Mouse (Mus musculus): ENCODE data around the gene Dhx15.

Gene Dhx15

DNA sequence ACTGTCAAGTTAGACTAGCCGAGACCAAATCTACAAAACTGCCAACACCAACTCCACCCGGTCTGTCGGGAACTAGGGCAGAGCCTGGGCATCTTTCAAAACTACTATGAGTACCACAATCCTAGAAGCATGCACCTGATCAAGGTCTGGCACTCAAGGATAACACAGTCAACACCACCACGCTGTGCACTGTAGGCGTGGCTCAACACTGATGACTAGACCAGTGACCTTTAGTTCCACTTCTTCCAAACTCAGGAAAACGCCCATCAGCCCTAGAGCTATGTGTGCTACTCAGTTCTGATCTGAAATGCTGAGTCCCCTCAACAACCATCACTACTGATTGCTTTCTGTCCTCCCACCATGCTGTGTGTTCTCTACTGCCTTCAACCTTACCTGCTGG is 44.6 kb downstream of the Dhx15 start:
- DNase-seq (ENCODE audit: low spot score in 2 of 2), result no peak

GRCm38 (mm10) chr5:52141936-52142335 is 48.4 kb downstream of the Dhx15 start:
- DNase-seq (ENCODE audit: low spot score in 2 of 2), result no peak

- no peak for DNase-seq (ENCODE audit: low spot score in 2 of 2)
Measured at GRCm38 (mm10) chr5:52138819-52139218, 51.5 kb downstream of the Dhx15 start.

GRCm38 (mm10) chr5:52138134-52138533 is 52.2 kb downstream of the Dhx15 start:
- DNase-seq (ENCODE audit: low spot score in 2 of 2), result no peak

DNA sequence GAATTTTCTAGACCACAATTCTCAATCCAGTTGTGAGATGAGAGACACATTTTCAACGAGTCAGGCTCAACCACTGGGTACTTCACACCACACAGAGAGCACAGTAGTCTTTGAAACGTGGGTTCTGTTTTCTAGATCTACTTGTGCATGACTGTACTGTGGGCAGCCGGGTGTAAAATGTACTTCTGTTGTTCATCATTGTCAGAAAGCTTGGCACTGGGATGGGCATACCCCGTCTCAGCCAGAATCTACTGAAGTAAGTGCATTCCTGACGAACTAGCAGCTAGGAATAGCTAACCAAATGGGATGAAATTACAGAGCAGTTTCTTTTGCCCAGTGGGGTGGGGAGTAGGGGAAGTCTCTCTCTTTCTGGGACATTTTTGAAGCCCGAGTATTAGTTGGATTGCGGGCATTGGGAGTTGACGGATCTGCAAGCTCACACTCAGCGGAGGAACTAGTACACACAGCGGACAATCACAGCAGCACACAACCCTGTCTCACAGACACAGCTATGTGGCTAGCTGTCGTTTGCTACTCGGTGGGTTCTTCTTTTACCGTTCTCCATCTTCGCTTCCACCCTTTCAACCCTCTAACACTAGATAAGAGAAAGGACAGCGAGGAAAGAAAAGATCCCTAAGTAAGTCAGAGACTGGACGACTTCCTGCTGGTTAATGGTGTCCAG is 54.7 kb downstream of the Dhx15 start:
- DNase-seq (ENCODE audit: low spot score in 2 of 2), result no peak

DNA sequence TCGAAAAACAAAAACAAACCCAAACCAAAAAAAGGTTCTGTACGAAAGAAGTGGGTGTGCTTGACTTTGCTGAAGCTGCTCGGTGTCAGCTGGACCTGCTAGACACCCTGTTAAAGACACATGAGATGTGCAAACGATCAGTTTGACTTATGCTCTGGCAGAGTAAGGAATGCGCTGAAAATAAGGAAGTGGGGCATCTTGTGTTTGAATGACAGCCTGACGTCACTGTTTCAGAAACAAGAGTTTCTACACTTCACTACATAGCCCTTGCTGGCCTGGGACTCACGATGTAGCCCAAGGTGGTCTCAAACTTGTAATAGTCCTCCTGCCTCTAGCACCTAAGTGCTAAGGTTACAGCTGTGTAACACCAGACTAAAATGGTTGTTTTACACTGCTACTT is 57.5 kb downstream of the Dhx15 start:
- no peak for DNase-seq (ENCODE audit: low spot score in 2 of 2)

- peak in 1 of 2 experiments; percentile 28 for DNase-seq (ENCODE audit: low spot score in 2 of 2)
Measured at GRCm38 (mm10) chr5:52132092-52132491, 58.2 kb downstream of the Dhx15 start.

DNA sequence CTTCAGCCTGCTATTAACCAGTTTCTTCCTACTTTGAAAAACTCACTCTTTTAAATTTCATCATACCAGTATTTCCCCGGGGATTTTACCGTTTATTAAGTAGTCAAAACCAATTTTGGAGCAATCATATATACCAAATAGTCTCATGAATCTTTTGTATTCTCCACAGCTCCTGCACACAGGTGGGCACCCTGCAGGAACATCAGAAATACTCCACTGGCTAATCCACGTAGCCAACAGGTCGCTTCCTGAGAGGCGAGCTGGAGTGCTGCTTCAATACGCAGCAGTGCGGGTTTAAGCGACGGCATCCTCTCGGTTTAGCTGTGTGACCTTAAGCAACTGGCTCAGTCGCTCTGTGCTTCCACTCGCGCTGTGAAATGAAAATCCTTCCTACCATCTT is 58.9 kb downstream of the Dhx15 start:
- no peak for DNase-seq (ENCODE audit: low spot score in 2 of 2)

DNA sequence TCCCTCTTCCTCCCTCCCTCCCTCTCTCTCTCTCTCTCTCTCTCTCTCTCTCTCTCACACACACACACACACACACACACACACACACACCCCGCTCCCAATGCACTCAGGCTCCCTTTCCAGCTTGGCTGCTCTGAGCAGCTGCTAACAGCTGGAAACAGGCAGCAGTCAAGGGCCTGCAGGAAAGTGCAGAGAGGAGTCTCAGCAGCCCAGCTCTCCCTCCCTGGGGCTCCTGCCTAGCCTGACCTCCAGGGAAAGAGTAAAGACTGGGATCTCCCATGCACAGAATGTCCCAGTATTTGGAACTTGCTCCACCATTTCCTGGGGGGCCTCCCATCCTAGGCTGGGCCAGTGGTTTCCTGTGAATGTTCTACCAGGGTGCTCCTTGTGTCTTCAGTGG is 59.8 kb downstream of the Dhx15 start:
- no peak for DNase-seq (ENCODE audit: low spot score in 2 of 2)

GRCm38 (mm10) chr5:52126263-52126662 is 64.1 kb downstream of the Dhx15 start:
- DNase-seq (ENCODE audit: low spot score in 2 of 2), result no peak

DNA sequence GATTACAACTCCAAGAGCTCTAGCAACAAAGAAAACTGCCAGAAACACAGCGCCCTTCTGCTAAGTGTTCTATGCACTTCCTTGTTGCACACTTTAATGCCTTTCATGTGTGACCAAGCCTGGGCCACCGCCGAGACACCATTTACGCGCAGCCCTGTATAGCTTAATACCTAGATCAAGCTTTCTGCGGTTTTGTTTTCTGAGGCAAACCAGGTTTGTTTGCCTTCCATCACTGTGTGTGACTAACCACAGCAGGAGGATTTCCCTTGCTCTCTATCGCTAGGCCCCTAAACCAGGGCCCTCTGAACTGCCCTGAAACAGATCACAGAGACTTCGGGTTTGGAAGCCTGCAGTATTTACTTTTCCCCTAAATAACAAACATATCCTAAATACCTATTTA is 64.5 kb downstream of the Dhx15 start:
- no peak for DNase-seq (ENCODE audit: low spot score in 2 of 2)

DNA sequence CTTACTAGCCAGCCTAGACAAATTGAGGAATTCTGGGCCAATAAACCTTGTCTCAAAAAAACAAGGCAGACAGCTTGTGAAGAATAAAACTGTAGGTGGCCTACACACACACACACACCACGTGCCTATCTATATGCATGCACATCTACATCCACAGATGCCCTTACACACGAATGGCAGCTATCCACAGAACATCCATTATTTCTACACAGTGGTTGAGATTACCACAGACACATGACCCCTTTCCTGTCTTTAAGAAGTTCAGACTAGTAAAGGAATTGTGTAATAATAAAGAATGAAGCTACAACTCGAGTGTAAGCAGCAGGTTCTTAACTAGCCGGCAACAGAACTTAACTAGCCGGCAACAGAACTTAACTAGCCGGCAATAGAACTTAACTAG is 68.2 kb downstream of the Dhx15 start:
- DNase-seq (ENCODE audit: low spot score in 2 of 2), result no peak

- DNase-seq (ENCODE audit: low spot score in 2 of 2), result no peak
Measured at GRCm38 (mm10) chr5:52119822-52120221, 70.5 kb downstream of the Dhx15 start.

DNA sequence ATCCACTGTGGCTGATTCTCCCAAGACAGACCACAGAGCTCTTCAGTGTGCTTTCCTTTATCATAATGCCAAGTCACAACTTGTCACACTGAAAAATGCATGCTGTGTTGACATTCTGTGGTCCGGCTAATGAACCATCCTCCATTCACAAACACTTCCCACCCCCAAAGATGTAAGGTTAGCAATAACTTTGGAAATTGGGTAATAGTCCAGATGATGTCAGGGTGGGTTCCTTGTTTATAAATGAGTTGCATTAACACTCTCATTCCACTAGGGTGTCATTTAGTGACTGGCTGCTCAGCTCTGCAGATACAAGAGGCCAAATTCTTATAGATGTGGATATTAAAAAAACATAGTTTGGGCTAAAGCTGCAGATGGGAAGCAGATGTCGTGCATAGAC is 71.1 kb downstream of the Dhx15 start:
- DNase-seq (ENCODE audit: low spot score in 2 of 2), result no peak

DNA sequence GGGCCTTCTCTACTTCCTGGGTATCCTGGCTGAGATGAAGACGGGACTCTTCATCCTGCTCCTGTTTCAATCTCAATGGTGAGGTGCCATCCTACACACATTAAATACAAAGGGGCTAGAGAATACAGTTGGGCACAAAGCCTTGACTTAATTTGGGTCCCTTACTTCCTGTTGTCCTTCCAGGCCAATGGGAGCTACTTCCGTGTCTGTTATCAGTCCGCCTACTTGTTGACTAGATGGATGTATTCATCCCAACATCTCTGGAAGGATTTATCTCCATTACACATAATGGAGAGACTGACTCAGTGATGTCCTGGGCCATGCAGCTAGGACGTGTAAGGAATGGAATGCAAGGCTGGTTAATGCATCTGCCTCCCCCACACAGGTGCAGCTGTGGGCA is 72.5 kb downstream of the Dhx15 start:
- DNase-seq (ENCODE audit: low spot score in 2 of 2), result no peak

DNA sequence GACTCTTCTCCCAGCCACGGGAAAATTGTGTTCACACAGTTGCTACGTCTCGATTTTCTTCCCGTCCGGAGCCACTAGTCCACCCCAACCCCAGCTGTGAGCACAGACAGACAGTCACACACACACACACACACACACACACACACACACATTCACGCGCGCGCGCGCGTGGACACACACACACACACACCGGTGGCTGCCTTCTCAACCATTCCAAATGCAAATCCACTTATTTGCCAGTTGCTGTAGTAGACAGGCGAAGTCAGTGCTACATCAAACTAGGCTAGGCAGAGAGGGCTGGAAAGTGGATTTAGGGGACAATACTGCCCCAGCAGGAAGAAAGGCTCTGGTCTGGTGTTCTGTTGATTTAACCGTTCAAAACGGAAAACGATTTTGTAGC is 73.9 kb downstream of the Dhx15 start:
- DNase-seq (ENCODE audit: low spot score in 2 of 2), result no peak

GRCm38 (mm10) chr5:52115821-52116317 is 74.4 kb downstream of the Dhx15 start:
- DNase-seq (ENCODE audit: low spot score in 2 of 2), result peak in 1 of 2 experiments; percentile 33

DNA sequence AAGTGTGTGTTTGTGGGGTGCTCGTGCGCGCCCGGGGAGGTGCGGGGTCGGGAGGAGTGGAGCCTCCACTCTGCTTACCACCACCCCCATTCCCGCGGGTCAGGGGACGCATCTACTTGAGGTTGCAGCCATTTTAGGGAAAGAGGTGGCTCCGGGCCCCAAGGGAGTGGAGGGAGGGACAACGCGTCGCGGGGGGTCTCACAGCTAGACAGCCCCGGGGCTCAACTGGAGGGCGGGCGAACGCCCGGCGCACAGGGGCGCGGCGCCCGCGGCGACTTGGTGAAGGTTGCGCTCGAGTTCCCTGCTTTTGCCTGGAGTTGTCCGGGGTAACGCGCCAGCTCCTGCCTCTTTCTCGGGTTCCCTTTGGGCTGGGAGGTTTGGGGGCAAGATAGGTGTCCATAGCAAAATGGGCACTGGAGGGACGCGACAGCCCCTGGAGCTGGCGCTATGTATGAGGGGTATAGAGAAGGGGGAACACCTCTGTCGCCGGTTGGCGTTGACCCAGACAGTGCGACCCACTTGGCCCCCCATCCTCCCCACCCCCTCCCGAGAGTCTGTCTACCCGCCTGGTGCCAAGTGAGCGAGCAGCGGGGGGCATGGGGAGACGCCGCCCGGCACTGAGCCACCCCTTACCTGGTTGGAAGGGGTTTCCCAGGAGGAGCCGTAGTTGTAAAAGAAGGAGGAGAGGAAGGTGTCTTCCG is 75.4 kb downstream of the Dhx15 start:
- DNase-seq (ENCODE audit: low spot score in 2 of 2), result no peak

DNA sequence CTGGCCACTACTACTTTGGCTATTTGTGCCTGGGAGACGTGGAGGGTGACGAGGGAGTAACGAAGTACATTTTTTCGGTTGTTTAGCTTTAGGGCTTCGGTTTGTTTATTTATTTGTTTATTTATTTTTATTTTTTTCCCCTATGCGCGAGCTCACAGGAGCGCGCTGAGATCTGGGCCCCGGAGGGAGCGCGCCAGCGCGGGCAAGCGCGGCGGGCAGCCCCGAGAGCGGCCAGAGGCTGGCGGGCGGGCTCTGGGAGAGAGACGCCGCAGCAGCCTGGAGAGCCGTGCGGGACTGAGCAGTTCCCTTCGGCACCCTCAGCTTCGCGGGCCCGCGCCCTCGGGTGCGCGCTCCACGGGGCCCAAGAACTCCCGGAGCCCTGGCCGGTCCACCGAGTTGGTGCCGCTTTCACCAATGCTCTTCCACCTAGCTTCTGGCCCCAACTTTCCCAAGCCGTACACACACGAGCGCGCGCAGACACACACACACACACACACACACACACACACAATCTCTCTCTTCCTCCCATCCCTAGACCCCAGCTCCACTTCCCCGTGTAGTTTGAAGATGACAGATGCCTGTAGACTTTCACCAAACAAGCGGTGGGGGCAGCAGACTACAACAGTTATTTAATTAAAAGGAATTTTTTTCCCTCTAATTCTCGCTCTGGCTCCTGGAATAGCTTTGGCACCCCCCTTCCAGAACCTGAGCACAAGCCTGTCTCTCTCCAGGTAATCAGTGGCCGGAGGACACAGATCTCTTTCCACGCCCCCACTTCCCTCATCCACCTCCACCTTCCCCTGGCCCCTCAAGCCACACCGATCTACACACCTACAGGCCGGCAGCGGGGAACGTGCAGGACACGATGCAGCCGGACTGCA is 76.2 kb downstream of the Dhx15 start:
- no peak for DNase-seq (ENCODE audit: low spot score in 2 of 2)

GRCm38 (mm10) chr5:52112953-52113841 is 77.1 kb downstream of the Dhx15 start:
- no peak for DNase-seq (ENCODE audit: low spot score in 2 of 2)

- no peak for DNase-seq (ENCODE audit: low spot score in 2 of 2)
Measured at GRCm38 (mm10) chr5:52112191-52112760, 78.0 kb downstream of the Dhx15 start.
